Mouse (Mus musculus) liver, adult 2 months (tissue): Measurements from ENCODE around the gene Akt1. TPM values are rescaled to one million over a fixed set of nuclear protein-coding genes. Genes with fewer than 3 reads are reported as not detected.

Source experiments
- DNase-seq: peaks from one replicate; pipeline ENCODE4 v3.0.0-alpha.2; 2011; ENCODE audit warnings: low read depth, low spot score; ENCODE audit errors: extremely low read depth
- H3K27ac ChIP-seq: fragments of 200-500 bp; replicated peaks from 2 replicates; pipeline ENCODE4 v1.5.1; 2012; ENCODE audit warnings: low read depth, mild to moderate bottlenecking, control low read depth, inconsistent platforms, low read length; ENCODE audit not compliant: insufficient read depth
- H3K27me3 ChIP-seq: fragments of 200-500 bp; 2 replicates; pipeline ENCODE4 v1.6.1; 2012; ENCODE audit warnings: mild to moderate bottlenecking, moderate library complexity, low read length, inconsistent platforms; ENCODE audit not compliant: control insufficient read depth, insufficient read depth
- H3K36me3 ChIP-seq: fragments of 200-500 bp; 2 replicates; pipeline ENCODE4 v1.6.1; 2012; ENCODE audit warnings: low read length, inconsistent platforms; ENCODE audit not compliant: control insufficient read depth, insufficient read depth
- H3K4me1 ChIP-seq: fragments of 200-500 bp; 2 replicates; pipeline ENCODE4 v1.6.1; 2011; ENCODE audit warnings: low read length; ENCODE audit not compliant: control insufficient read depth, insufficient read depth
- H3K4me3 ChIP-seq: fragments of 200-500 bp; 2 replicates; pipeline ENCODE4 v1.5.1; 2011; ENCODE audit warnings: low read depth, mild to moderate bottlenecking, control low read depth, low read length, moderate library complexity; ENCODE audit not compliant: insufficient read depth
- H3K79me2 ChIP-seq: fragments of 200-500 bp; 2 replicates; pipeline ENCODE4 v1.6.1; 2012; ENCODE audit warnings: inconsistent platforms, mild to moderate bottlenecking, low read length, moderate library complexity; ENCODE audit not compliant: control insufficient read depth, insufficient read depth
- H3K9ac ChIP-seq: fragments of 200-500 bp; 2 replicates; pipeline ENCODE4 v1.6.1; 2012; ENCODE audit warnings: low read depth, mild to moderate bottlenecking, control low read depth, inconsistent platforms, low read length
- CTCF ChIP-seq: fragments of 200-500 bp; IDR thresholded peaks from 2 replicates; pipeline ENCODE4 v1.5.1; 2011; ENCODE audit warnings: low read depth, low read length, control low read depth
- POLR2A ChIP-seq: fragments of 200-500 bp; IDR thresholded peaks from 2 replicates; pipeline ENCODE4 v1.6.1; 2011; ENCODE audit warnings: low read length, control low read depth; ENCODE audit not compliant: insufficient read depth; ENCODE audit errors: extremely low read depth
- WGBS: fragments of 180-500 bp; shearing (Covaris S2); methylation state at CpG from one replicate; pipeline ENCODE4 v1.1.7; 2018; 5-methylcytosine and 5-hydroxymethylcytosine counted together
- polyA plus RNA-seq: library from polyadenylated mRNA; depleted of rRNA; stranded (reverse); fragments of >200 nt; gene quantifications from 2 replicates; pipeline ENCODE4 v1.2.3, GENCODE M21; 2012
- total RNA-seq: library from RNA; depleted of rRNA; stranded (reverse); fragments of >200 nt; gene quantifications from 2 replicates; pipeline ENCODE4 v1.2.3, GENCODE M21; 2014

Gene Akt1
- total and polyA plus RNA-seq, 2 experiments: 31.8 to 60.5 TPM

GRCm38 (mm10) chr12:112707573-112707869 is 32.8 kb upstream of the Akt1 start:
- Histone ChIP-seq H3K9ac (no peak overlapping the region), H3K79me2 (no peaks in the 10 kb centered on the region), H3K4me1 (no peaks in the 10 kb centered on the region), H3K4me3 (no peak overlapping the region), H3K36me3 (no peaks in the 10 kb centered on the region), H3K27me3 (peaks cover 2% of the 10 kb centered on the region; the same call in 1 of the 2 replicates), H3K27ac (no peak overlapping the region)
- DNase-seq: no peak
- no peak for TF ChIP-seq CTCF
- no peak for TF ChIP-seq POLR2A
- WGBS: 13% methylated on average over 8 of the region's 8 CpGs

- peak; percentile 37 for DNase-seq
- H3K9ac ChIP-seq: no peak overlapping the region
- H3K27me3 ChIP-seq: peaks cover 2% of the 10 kb centered on the region; the same call in 1 of the 2 replicates
Measured at GRCm38 (mm10) chr12:112706704-112707572, 32.3 kb upstream of the Akt1 start.

GRCm38 (mm10) chr12:112702374-112703320 is 28.0 kb upstream of the Akt1 start:
- Histone ChIP-seq H3K9ac (no peak overlapping the region), H3K36me3 (no peaks in the 10 kb centered on the region), H3K27ac (no peak overlapping the region), H3K4me1 (no peaks in the 10 kb centered on the region), H3K4me3 (no peak overlapping the region), H3K27me3 (peaks cover 8% of the 10 kb centered on the region), H3K79me2 (no peaks in the 10 kb centered on the region)
- TF ChIP-seq POLR2A (no peak), CTCF (no peak)
- no peak for DNase-seq
- WGBS: 51% methylated on average over 6 of the region's 6 CpGs

More at GRCm38 (mm10) chr12:112706704-112707572, 32.3 kb upstream of the Akt1 start:
- Histone ChIP-seq H3K4me3 (peak overlapping the region; percentile 4; the same call in 1 of the 2 replicates), H3K27ac (no peak overlapping the region), H3K79me2 (no peaks in the 10 kb centered on the region), H3K36me3 (no peaks in the 10 kb centered on the region), H3K4me1 (no peaks in the 10 kb centered on the region)
- TF ChIP-seq POLR2A (no peak), CTCF (peak; percentile 100)
- 10% methylated on average over 32 of the region's 32 CpGs for WGBS

GRCm38 (mm10) chr12:112700522-112700921 is 25.8 kb upstream of the Akt1 start:
- Histone ChIP-seq H3K27ac (no peak overlapping the region), H3K79me2 (no peaks in the 10 kb centered on the region), H3K9ac (no peak overlapping the region), H3K36me3 (no peaks in the 10 kb centered on the region), H3K4me3 (no peak overlapping the region), H3K27me3 (peaks cover 6% of the 10 kb centered on the region), H3K4me1 (no peaks in the 10 kb centered on the region)
- DNase-seq: no peak
- no peak for TF ChIP-seq POLR2A
- no peak for TF ChIP-seq CTCF
- WGBS: 12% methylated on average over 15 of the region's 15 CpGs

- H3K79me2 ChIP-seq: peaks cover 3% of the 10 kb centered on the region; the same call in 1 of the 2 replicates
- H3K27me3 ChIP-seq: peaks cover 6% of the 10 kb centered on the region
- no peak for TF ChIP-seq CTCF
- no peak for TF ChIP-seq POLR2A
- no peak overlapping the region for H3K9ac ChIP-seq
- no peak overlapping the region for H3K4me3 ChIP-seq
- no peak for DNase-seq
- no peak overlapping the region for H3K27ac ChIP-seq
- WGBS: 73% methylated on average over 3 of the region's 3 CpGs
- H3K36me3 ChIP-seq: no peaks in the 10 kb centered on the region
- peaks cover 8% of the 10 kb centered on the region for H3K4me1 ChIP-seq
Measured at GRCm38 (mm10) chr12:112696806-112697425, 22.2 kb upstream of the Akt1 start.
